Mouse (Mus musculus): ENCODE measurements around the gene Pla2g4b. TPM values are rescaled to one million over a fixed set of nuclear protein-coding genes. Genes with fewer than 3 reads are reported as not detected.

Pla2g4b gene
- polyA plus RNA-seq, 1 experiment from 2014 or later: 3.2 TPM

DNA sequence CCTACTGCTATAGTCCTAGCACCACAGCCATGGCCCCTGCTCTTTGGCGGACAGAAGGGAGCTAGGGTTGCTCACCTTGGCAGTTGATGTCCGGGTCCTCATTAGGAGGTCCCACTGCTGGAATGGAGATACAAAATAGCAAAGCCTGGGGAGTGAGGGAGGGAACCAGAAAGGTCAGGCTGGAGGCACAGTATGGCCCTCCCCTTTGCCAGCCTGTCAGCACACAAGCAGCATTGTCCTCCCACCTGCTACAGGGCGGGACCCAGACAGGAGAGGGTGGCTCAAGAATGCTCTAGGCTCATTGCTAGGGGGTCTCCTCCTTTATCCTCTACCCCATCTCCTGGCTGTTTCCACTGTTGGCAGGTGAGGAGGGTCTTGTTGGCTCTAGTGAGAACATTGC, 52.8 kb downstream of the Pla2g4b start:
- no peak overlapping the region for H3K9ac ChIP-seq (replicated peaks; ENCODE audit: low read depth, low read length)
- H3K27ac ChIP-seq (ENCODE audit: low read depth, low read length): no peak overlapping the region
- no peaks in the 10 kb centered on the region for H3K4me1 ChIP-seq (ENCODE audit: control insufficient read depth, insufficient read depth, low read length)
- no peak overlapping the region for H3K4me3 ChIP-seq (ENCODE audit: low read depth, low read length)
- H3K36me3 ChIP-seq (ENCODE audit: control insufficient read depth, insufficient read depth, low read length): no peaks in the 10 kb centered on the region
- no peak overlapping the region for H3K4me2 ChIP-seq (ENCODE audit: low read depth, low read length)
- ATAC-seq (ENCODE audit: low read depth): no peak
- no peaks in the 10 kb centered on the region for H3K9me3 ChIP-seq (ENCODE audit: control insufficient read depth, low read length)
- WGBS: 91% methylated on average over 3 of the region's 3 CpGs
- no peaks in the 10 kb centered on the region for H3K27me3 ChIP-seq (ENCODE audit: control insufficient read depth, insufficient read depth, low read length)

- no peak for ATAC-seq (ENCODE audit: low read depth)
- no peak overlapping the region for H3K4me2 ChIP-seq (ENCODE audit: low read depth, low read length)
- WGBS: 79% methylated on average over 3 of the region's 3 CpGs
Observed at GRCm38 (mm10) chr2:120087391-120087790, 54.2 kb downstream of the Pla2g4b start.

GRCm38 (mm10) chr2:120087897-120088296, 54.7 kb downstream of the Pla2g4b start:
- Histone ChIP-seq H3K27ac (ENCODE audit: low read depth, low read length) (no peak overlapping the region), H3K9ac (replicated peaks; ENCODE audit: low read depth, low read length) (no peak overlapping the region), H3K4me3 (ENCODE audit: low read depth, low read length) (no peak overlapping the region), H3K27me3 (ENCODE audit: control insufficient read depth, insufficient read depth, low read length) (no peaks in the 10 kb centered on the region), H3K4me1 (ENCODE audit: control insufficient read depth, insufficient read depth, low read length) (no peaks in the 10 kb centered on the region), H3K36me3 (ENCODE audit: control insufficient read depth, insufficient read depth, low read length) (no peaks in the 10 kb centered on the region), H3K4me2 (ENCODE audit: low read depth, low read length) (no peak overlapping the region), H3K9me3 (ENCODE audit: control insufficient read depth, low read length) (no peaks in the 10 kb centered on the region)
- WGBS: 89% methylated on average over 2 of the region's 2 CpGs
- ATAC-seq (ENCODE audit: low read depth): no peak

More at GRCm38 (mm10) chr2:120087391-120087790, 54.2 kb downstream of the Pla2g4b start:
- Histone ChIP-seq H3K27ac (ENCODE audit: low read depth, low read length) (no peak overlapping the region), H3K36me3 (ENCODE audit: control insufficient read depth, insufficient read depth, low read length) (no peaks in the 10 kb centered on the region), H3K4me3 (ENCODE audit: low read depth, low read length) (no peak overlapping the region), H3K27me3 (ENCODE audit: control insufficient read depth, insufficient read depth, low read length) (no peaks in the 10 kb centered on the region), H3K9ac (replicated peaks; ENCODE audit: low read depth, low read length) (no peak overlapping the region), H3K9me3 (ENCODE audit: control insufficient read depth, low read length) (no peaks in the 10 kb centered on the region), H3K4me1 (ENCODE audit: control insufficient read depth, insufficient read depth, low read length) (no peaks in the 10 kb centered on the region)

GRCm38 (mm10) chr2:120090979-120091378, 57.8 kb downstream of the Pla2g4b start:
- H3K4me2 ChIP-seq (ENCODE audit: low read depth, low read length): no peak overlapping the region
- no peaks in the 10 kb centered on the region for H3K27me3 ChIP-seq (ENCODE audit: control insufficient read depth, insufficient read depth, low read length)
- H3K4me3 ChIP-seq (ENCODE audit: low read depth, low read length): no peak overlapping the region
- WGBS: 95% methylated on average over 17 of the region's 17 CpGs
- ATAC-seq (ENCODE audit: low read depth): no peak
- H3K9ac ChIP-seq (replicated peaks; ENCODE audit: low read depth, low read length): no peak overlapping the region
- no peaks in the 10 kb centered on the region for H3K36me3 ChIP-seq (ENCODE audit: control insufficient read depth, insufficient read depth, low read length)
- H3K4me1 ChIP-seq (ENCODE audit: control insufficient read depth, insufficient read depth, low read length): no peaks in the 10 kb centered on the region
- no peak overlapping the region for H3K27ac ChIP-seq (ENCODE audit: low read depth, low read length)
- no peaks in the 10 kb centered on the region for H3K9me3 ChIP-seq (ENCODE audit: control insufficient read depth, low read length)

Small RNAs within 50 kb of the gene (microRNA-seq; reads per million reads assigned to microRNA genes)
- not detected for gene Mir7665

Other genes with a start within 250 kb of the Pla2g4b start
- 15.7 and 19.5 TPM in 2 replicates for gene Rpap1, start 245.9 kb upstream of the Pla2g4b start, polyA plus RNA-seq (2014; fragmentation: Nextera tagmentation; extraction: Ambion mirVana)
- 18.7 and 21.6 TPM in 2 replicates for gene Tyro3, start 235.7 kb upstream of the Pla2g4b start, polyA plus RNA-seq (2014; fragmentation: Nextera tagmentation; extraction: Ambion mirVana)
- 37.5 and 44.2 TPM in 2 replicates for gene Mga, start 136.2 kb upstream of the Pla2g4b start, polyA plus RNA-seq (2014; fragmentation: Nextera tagmentation; extraction: Ambion mirVana)
- gene Mapkbp1, start 60.7 kb upstream of the Pla2g4b start, polyA plus RNA-seq (2014; fragmentation: Nextera tagmentation; extraction: Ambion mirVana): 6.6 and 7.9 TPM in 2 replicates
- gene Jmjd7, start 5.9 kb upstream of the Pla2g4b start, polyA plus RNA-seq (2014; fragmentation: Nextera tagmentation; extraction: Ambion mirVana): 22.8 and 25.3 TPM in 2 replicates
- 7.3 and 7.5 TPM in 2 replicates for gene Gm28042, start 5.9 kb upstream of the Pla2g4b start, polyA plus RNA-seq (2014; fragmentation: Nextera tagmentation; extraction: Ambion mirVana)
- gene Ehd4, start 121.2 kb downstream of the Pla2g4b start, polyA plus RNA-seq (2014; fragmentation: Nextera tagmentation; extraction: Ambion mirVana): 8.2 and 10.1 TPM in 2 replicates
- gene Pla2g4e, start 211.9 kb downstream of the Pla2g4b start, polyA plus RNA-seq (2014; fragmentation: Nextera tagmentation; extraction: Ambion mirVana): 4.9 and 7.2 TPM in 2 replicates

Measured in neural tube, embryonic 14.5 days (tissue).